Mouse (Mus musculus) C2C12 (cell line): ENCODE measurements around the gene Prrx2.

Experiments used
- CEBPB ChIP-seq: IDR thresholded peaks from one replicate; pipeline ENCODE4 v1.6.1; 2011; ENCODE audit warnings: low read depth, mild to moderate bottlenecking, control low read depth, moderate library complexity
- CTCF ChIP-seq: IDR thresholded peaks from one replicate; pipeline ENCODE4 v1.5.1; 2011; ENCODE audit not compliant: control insufficient read depth, insufficient read depth, insufficient read length
- FOSL1 ChIP-seq: IDR thresholded peaks from one replicate; pipeline ENCODE4 v1.8.0; 2011; ENCODE audit warnings: mild to moderate bottlenecking, low read length; ENCODE audit not compliant: poor library complexity, insufficient read depth, severe bottlenecking
- MAX ChIP-seq: IDR thresholded peaks from one replicate; pipeline ENCODE4 v1.6.1; 2011; ENCODE audit warnings: mild to moderate bottlenecking, control low read depth
- MYOG ChIP-seq: IDR thresholded peaks from one replicate; pipeline ENCODE4 v1.6.1; 2011; ENCODE audit not compliant: control insufficient read depth, insufficient read length; ENCODE audit errors: extremely low read depth
- USF1 ChIP-seq: IDR thresholded peaks from one replicate; pipeline ENCODE4 v1.6.1; 2011; ENCODE audit warnings: low read depth, mild to moderate bottlenecking, control low read depth, moderate library complexity

GRCm38 (mm10) chr2:30913022-30913421, 78.2 kb downstream of the Prrx2 start:
- TF ChIP-seq CTCF (no peak), MYOG (no peak), MAX (no peak), USF1 (peak; percentile 51), CEBPB (no peak), FOSL1 (no peak)
